Mouse (Mus musculus) urinary bladder, postnatal 4 days (tissue): ENCODE results near the gene Armc7.

ENCODE experiments used
- DNase-seq, 2 experiments: peaks; one replicate each; pipeline ENCODE4 v3.0.0; 2021 to 2022; ENCODE audit warnings: low spot score in 2 of 2

Armc7 gene

GRCm38 (mm10) chr11:115475025-115475757, at the start of gene Armc7:
Gene Armc7, plus strand, starts transcription at chr11:115475667.
- peak; percentile 92 to 96 for DNase-seq

- DNase-seq = no peak
These were observed 49.8 kb upstream of the Armc7 start for GRCm38 (mm10) chr11:115425671-115426070.

GRCm38 (mm10) chr11:115427482-115428331, 47.8 kb upstream of the Armc7 start:
- peak in 1 of 2 experiments; percentile 46 for DNase-seq

- no peak for DNase-seq
These were observed 46.2 kb upstream of the Armc7 start for GRCm38 (mm10) chr11:115429307-115429706.

GRCm38 (mm10) chr11:115430561-115430960, 44.9 kb upstream of the Armc7 start:
- DNase-seq = no peak

GRCm38 (mm10) chr11:115432814-115433213, 42.7 kb upstream of the Armc7 start:
- no peak for DNase-seq

GRCm38 (mm10) chr11:115433342-115433741, 42.1 kb upstream of the Armc7 start:
- no peak for DNase-seq

GRCm38 (mm10) chr11:115435596-115436337, 39.7 kb upstream of the Armc7 start:
- DNase-seq = no peak

- no peak for DNase-seq
These were observed 37.8 kb upstream of the Armc7 start for GRCm38 (mm10) chr11:115437571-115438122.

- DNase-seq = no peak
These were observed 36.1 kb upstream of the Armc7 start for GRCm38 (mm10) chr11:115439326-115439725.

GRCm38 (mm10) chr11:115439906-115440595, 35.4 kb upstream of the Armc7 start, which contains the start of gene Trim80:
Gene Trim80, plus strand, starts transcription at chr11:115440545.
- DNase-seq = no peak

- no peak for DNase-seq
These were observed 34.0 kb upstream of the Armc7 start for GRCm38 (mm10) chr11:115441417-115441816.

GRCm38 (mm10) chr11:115446906-115447305, 28.6 kb upstream of the Armc7 start:
- no peak for DNase-seq

- DNase-seq = no peak
These were observed 28.1 kb upstream of the Armc7 start for GRCm38 (mm10) chr11:115447321-115447885.

- no peak for DNase-seq
These were observed 27.4 kb upstream of the Armc7 start for GRCm38 (mm10) chr11:115448075-115448474.

- no peak for DNase-seq
These were observed 26.5 kb upstream of the Armc7 start for GRCm38 (mm10) chr11:115448998-115449397.

- no peak for DNase-seq
These were observed 25.3 kb upstream of the Armc7 start for GRCm38 (mm10) chr11:115450176-115450575.

GRCm38 (mm10) chr11:115451781-115452241, 23.7 kb upstream of the Armc7 start:
- DNase-seq = no peak

- no peak for DNase-seq
These were observed 23.1 kb upstream of the Armc7 start for GRCm38 (mm10) chr11:115452281-115452860.

- no peak for DNase-seq
These were observed 22.2 kb upstream of the Armc7 start for GRCm38 (mm10) chr11:115453306-115453705.
